Mouse (Mus musculus) induced T-regulatory cell, adult 2 months (primary cell): ENCODE results near the gene Aldoart1.

Source experiments
- DNase-seq: peaks from one replicate; pipeline ENCODE4 v3.0.0-alpha.2; 2012; ENCODE audit warnings: low read depth

Gene Aldoart1

GRCm38 (mm10) chr4:72852534-72852933, at the start of gene Aldoart1:
Aldoart1 (minus strand) TSS chr4:72852634.
- no peak for DNase-seq

- DNase-seq, result no peak
These were observed 49.1 kb upstream of the Aldoart1 start for GRCm38 (mm10) chr4:72901566-72901965.

- no peak for DNase-seq
These were observed 13.1 kb upstream of the Aldoart1 start for GRCm38 (mm10) chr4:72865371-72866075.

GRCm38 (mm10) chr4:72844276-72844675, 8.2 kb downstream of the Aldoart1 start:
- no peak for DNase-seq

- no peak for DNase-seq
These were observed 9.4 kb downstream of the Aldoart1 start for GRCm38 (mm10) chr4:72843025-72843424.

- no peak for DNase-seq
These were observed 16.0 kb downstream of the Aldoart1 start for GRCm38 (mm10) chr4:72836430-72836829.

GRCm38 (mm10) chr4:72835400-72835799, 17.0 kb downstream of the Aldoart1 start:
- DNase-seq, result no peak

- no peak for DNase-seq
These were observed 51.6 kb downstream of the Aldoart1 start for GRCm38 (mm10) chr4:72800816-72801215.
